Mouse (Mus musculus) kidney, embryonic 15.5 days (tissue): ENCODE measurements around the gene Sctr. TPM values are rescaled to one million over a fixed set of nuclear protein-coding genes. Genes with fewer than 3 reads are reported as not detected.
A peak's percentile ranks its signal among the peaks of the same experiment; 100 is the strongest.

Source experiments
- ATAC-seq: fragments of 200-750 bp; cut with Nextera tagmentation; replicated peaks from 2 replicates; pipeline ENCODE4 v1.8.0; 2017; ENCODE audit warnings: moderate TSS enrichment; ENCODE audit not compliant: low FRiP score
- H3K27ac ChIP-seq: fragments of 300-500 bp; sonication (generic); 2 replicates; pipeline ENCODE4 v1.5.1; 2015; ENCODE audit warnings: mild to moderate bottlenecking, inconsistent platforms
- H3K27me3 ChIP-seq: fragments of 300-500 bp; sonication (generic); 2 replicates; pipeline ENCODE4 v1.6.1; 2015; ENCODE audit warnings: inconsistent platforms
- H3K36me3 ChIP-seq: fragments of 300-500 bp; sonication (generic); 2 replicates; pipeline ENCODE4 v1.6.1; 2015; ENCODE audit warnings: inconsistent platforms
- H3K4me1 ChIP-seq: fragments of 300-500 bp; sonication (generic); 2 replicates; pipeline ENCODE4 v1.6.1; 2015; ENCODE audit warnings: inconsistent platforms
- H3K4me2 ChIP-seq: fragments of 300-500 bp; sonication (generic); 2 replicates; pipeline ENCODE4 v1.6.1; 2015; ENCODE audit warnings: moderate library complexity, mild to moderate bottlenecking, inconsistent platforms
- H3K4me3 ChIP-seq: fragments of 300-500 bp; sonication (generic); replicated peaks from 2 replicates; pipeline ENCODE4 v1.5.1; 2015; ENCODE audit warnings: mild to moderate bottlenecking, inconsistent platforms
- H3K9ac ChIP-seq: fragments of 300-500 bp; sonication (generic); 2 replicates; pipeline ENCODE4 v1.6.1; 2015; ENCODE audit warnings: mild to moderate bottlenecking, inconsistent platforms
- H3K9me3 ChIP-seq: fragments of 300-500 bp; sonication (generic); replicated peaks from 2 replicates; pipeline ENCODE4 v1.6.1; 2016; ENCODE audit warnings: inconsistent platforms
- WGBS: fragments of 180-500 bp; shearing (Covaris S2); methylation state at CpG from one replicate; pipeline ENCODE4 v1.1.7; 2015; ENCODE audit warnings: mixed read lengths; 5-methylcytosine and 5-hydroxymethylcytosine counted together
- polyA plus RNA-seq: library from polyadenylated mRNA; unstranded; fragments of >200 nt; fragmentation: Nextera tagmentation; extraction: Ambion mirVana; gene quantifications from 2 replicates; pipeline ENCODE4 v1.2.1, GENCODE M21; 2015

The Sctr gene
- polyA plus RNA-seq, 1 experiment from 2014 or later = 1.2 TPM

DNA sequence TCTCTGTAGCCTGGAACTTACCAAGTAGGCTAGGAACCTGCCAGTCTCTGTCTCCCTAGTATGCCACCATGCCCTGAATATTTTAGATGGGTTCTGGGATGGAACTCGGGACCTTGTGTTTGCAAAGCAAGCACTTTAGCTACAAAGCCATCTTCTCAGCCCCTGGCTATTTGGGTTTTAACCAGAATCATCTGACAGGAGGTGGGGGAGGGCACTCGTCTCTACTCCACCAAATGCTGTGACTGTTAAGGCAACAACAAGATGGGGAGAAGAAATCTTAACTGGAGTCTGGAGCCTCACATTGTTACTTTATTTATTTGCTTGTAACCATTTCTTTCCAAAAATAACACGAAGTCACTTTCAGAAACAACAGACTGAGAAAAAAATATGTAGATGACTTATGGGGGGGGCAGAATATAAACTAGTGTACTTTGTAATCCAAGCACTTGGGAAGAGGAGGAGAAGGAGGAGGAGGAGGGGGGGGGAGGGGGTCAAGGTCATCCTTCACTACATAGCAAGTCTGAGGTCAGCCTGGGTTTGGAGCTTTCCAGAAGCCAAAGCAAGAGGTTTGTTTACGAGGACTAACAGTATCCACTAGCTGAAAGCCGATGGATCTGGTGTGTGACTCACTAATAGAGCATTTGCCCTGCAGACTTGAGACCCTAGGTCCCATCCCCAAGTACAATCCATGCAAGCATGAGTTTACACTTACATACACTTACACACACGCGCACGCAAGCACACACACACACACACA is 51.2 kb downstream of the Sctr start:
- Histone ChIP-seq H3K4me1 (peaks cover 28% of the 10 kb centered on the region), H3K9me3 (no peaks in the 10 kb centered on the region), H3K9ac (no peak overlapping the region), H3K36me3 (no peaks in the 10 kb centered on the region), H3K4me3 (no peak overlapping the region), H3K27me3 (no peaks in the 10 kb centered on the region), H3K4me2 (no peak overlapping the region), H3K27ac (peak overlapping the region; percentile 73)
- WGBS = 58% methylated on average over 8 of the region's 8 CpGs
- peak; percentile 38 for ATAC-seq

DNA sequence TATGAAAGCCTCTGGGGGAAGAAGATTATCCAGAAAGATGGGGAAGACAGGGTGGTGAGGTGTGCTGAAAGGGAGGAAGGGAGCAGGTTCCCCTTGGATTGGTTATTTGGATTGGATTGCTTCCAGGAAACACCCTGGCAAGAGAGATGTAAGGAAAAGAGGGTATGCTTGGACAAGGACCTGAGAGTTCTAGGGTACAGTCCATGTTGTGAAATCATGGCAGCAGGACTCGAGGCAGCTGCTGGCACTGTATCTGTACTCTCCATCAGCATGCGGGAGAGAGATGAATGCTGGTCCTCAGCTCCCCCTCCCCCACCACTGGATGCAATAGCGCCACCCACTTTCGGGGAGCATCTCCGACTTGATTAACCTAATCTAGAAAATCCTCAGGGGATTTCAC is 54.0 kb downstream of the Sctr start:
- Histone ChIP-seq H3K36me3 (no peaks in the 10 kb centered on the region), H3K9ac (no peak overlapping the region), H3K4me1 (peaks cover 20% of the 10 kb centered on the region), H3K4me3 (no peak overlapping the region), H3K27ac (no peak overlapping the region), H3K4me2 (no peak overlapping the region), H3K27me3 (no peaks in the 10 kb centered on the region), H3K9me3 (no peaks in the 10 kb centered on the region)
- no peak for ATAC-seq
- WGBS = 79% methylated on average over 5 of the region's 5 CpGs

DNA sequence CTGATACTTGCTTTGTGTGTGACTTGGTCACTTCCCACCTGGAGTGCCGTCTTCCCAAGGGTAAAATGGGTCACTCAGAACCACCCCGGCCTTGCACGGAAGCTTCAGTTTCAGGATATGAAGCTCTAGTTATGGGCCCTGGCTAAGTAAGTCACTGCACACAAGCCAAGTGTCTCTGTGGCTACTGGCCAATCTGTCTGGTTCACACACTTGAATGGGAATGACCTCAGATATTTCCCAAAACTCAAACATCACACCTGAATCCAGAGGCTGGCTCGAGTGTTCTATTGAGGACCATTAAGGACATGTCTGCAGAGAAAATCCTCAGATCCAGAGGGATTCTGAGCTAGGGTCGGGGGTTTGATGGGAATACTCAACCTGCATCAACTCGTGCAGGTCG is 55.5 kb downstream of the Sctr start:
- H3K4me1 ChIP-seq = peaks cover 17% of the 10 kb centered on the region
- ATAC-seq = no peak
- no peak overlapping the region for H3K4me2 ChIP-seq
- no peak overlapping the region for H3K4me3 ChIP-seq
- no peak overlapping the region for H3K9ac ChIP-seq
- H3K27me3 ChIP-seq = no peaks in the 10 kb centered on the region
- no peak overlapping the region for H3K27ac ChIP-seq
- no peaks in the 10 kb centered on the region for H3K36me3 ChIP-seq
- WGBS = 90% methylated on average over 7 of the region's 7 CpGs
- H3K9me3 ChIP-seq = no peaks in the 10 kb centered on the region

DNA sequence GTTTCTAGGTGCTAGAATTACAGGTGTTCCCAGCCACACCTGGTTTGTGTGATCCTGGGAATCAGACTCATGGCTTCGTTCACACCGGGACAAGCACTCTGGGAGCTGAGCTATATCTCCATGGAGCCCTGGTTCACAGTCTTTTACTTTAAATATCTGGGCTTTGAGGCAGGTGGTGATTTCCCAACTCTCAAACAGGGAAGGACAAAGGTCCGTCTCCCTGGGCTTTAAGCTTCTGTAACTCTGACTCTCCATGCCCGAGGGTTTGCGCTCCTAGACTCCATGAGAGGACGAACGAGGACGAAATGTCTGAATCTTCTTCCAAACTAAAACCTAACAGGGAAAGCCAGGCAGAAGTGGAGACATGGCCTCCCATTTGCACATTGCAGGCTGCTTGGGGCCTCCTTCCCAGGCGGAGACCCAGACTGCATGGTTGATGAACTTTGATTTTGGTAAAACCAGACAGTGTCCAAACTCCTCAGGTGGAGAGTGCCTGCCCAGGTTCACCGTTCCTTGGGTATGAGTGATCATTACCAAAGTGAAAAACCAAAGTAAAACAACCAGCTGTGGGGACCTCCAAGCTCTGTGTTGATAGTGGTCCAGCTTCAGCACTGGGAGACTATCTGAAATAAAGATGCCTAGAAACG is 57.5 kb downstream of the Sctr start:
- H3K4me3 ChIP-seq = no peak overlapping the region
- no peak overlapping the region for H3K4me2 ChIP-seq
- peaks cover 8% of the 10 kb centered on the region for H3K36me3 ChIP-seq
- H3K27me3 ChIP-seq = no peaks in the 10 kb centered on the region
- ATAC-seq = no peak
- H3K9me3 ChIP-seq = no peaks in the 10 kb centered on the region
- 93% methylated on average over 11 of the region's 11 CpGs for WGBS
- H3K4me1 ChIP-seq = 0 out of 2 replicates have a peak, but pooled peaks cover 4% of the 10 kb centered on the region
- H3K27ac ChIP-seq = no peak overlapping the region
- H3K9ac ChIP-seq = no peak overlapping the region

DNA sequence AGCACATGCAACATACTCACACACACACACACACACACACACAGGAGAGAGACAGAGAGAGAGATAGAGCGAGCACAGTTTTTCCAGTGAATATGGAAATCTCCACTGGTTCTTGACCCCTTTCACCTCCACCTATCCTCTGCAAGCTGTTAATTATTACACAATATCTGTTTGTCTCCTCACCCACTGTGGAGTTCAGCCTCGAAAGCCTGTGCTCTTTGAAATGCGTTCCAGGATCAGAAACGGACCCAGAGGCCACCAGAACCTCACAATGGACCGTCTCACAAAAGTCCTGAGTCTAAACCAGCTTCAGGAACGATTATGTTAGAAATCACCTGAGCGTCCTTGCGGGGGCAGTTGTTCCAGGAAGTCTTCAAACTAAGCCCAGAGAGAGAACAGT is 59.5 kb downstream of the Sctr start:
- no peak overlapping the region for H3K9ac ChIP-seq
- H3K4me1 ChIP-seq = 0 out of 2 replicates have a peak, but pooled peaks cover 4% of the 10 kb centered on the region
- no peak for ATAC-seq
- no peak overlapping the region for H3K27ac ChIP-seq
- peaks cover 8% of the 10 kb centered on the region for H3K36me3 ChIP-seq
- H3K4me3 ChIP-seq = no peak overlapping the region
- no peak overlapping the region for H3K4me2 ChIP-seq
- 78% methylated on average over 8 of the region's 8 CpGs for WGBS
- no peaks in the 10 kb centered on the region for H3K9me3 ChIP-seq
- H3K27me3 ChIP-seq = no peaks in the 10 kb centered on the region

DNA sequence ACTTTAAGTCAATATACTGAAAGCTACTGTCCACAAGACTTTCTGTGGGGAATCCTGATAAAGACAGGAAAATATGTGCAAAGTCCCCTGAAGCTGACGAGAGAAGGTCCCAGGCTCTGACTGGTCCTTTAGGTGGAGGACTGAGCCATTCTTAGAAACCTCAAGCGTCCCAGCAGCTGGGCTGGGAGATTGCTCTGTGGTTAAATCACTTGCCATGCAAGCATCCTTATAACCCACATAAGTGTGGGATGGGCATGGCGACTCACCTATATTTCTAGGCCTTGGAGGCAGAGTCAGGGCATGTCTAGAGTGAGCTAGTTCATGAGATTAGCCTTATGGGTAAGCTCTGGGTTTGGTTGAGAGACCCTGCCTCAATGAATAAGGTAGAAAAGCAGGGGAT is 59.9 kb downstream of the Sctr start:
- Histone ChIP-seq H3K4me2 (no peak overlapping the region), H3K36me3 (peaks cover 8% of the 10 kb centered on the region), H3K27ac (no peak overlapping the region), H3K9me3 (no peaks in the 10 kb centered on the region), H3K4me1 (0 out of 2 replicates have a peak, but pooled peaks cover 4% of the 10 kb centered on the region), H3K4me3 (no peak overlapping the region), H3K9ac (no peak overlapping the region), H3K27me3 (no peaks in the 10 kb centered on the region)
- ATAC-seq = no peak
- 77% methylated on average over 3 of the region's 3 CpGs for WGBS

DNA sequence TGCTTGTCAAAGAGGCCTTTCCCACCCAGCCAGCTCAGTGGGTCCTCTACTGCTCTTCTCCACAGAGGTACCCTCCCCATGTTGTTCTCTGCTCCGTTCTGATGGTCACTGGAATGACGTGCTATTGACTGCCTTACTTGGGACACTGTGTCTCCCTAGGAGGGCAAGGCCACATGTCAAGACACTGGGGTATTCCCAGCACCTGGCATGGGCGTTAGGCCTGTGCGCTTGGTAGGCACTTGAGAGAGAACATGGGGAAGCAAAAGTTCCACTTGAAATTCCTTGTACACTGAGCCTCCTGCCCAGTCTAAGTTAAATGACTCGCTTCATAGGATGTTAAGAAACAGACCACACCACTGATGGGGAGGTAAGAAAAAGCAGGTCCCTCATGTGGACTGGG is 62.4 kb downstream of the Sctr start:
- H3K4me3 ChIP-seq = no peak overlapping the region
- peaks cover 8% of the 10 kb centered on the region for H3K36me3 ChIP-seq
- no peak overlapping the region for H3K9ac ChIP-seq
- H3K4me2 ChIP-seq = no peak overlapping the region
- H3K27me3 ChIP-seq = no peaks in the 10 kb centered on the region
- H3K4me1 ChIP-seq = peaks cover 20% of the 10 kb centered on the region
- no peak for ATAC-seq
- no peak overlapping the region for H3K27ac ChIP-seq
- no peaks in the 10 kb centered on the region for H3K9me3 ChIP-seq
- 88% methylated on average over 5 of the region's 5 CpGs for WGBS

DNA sequence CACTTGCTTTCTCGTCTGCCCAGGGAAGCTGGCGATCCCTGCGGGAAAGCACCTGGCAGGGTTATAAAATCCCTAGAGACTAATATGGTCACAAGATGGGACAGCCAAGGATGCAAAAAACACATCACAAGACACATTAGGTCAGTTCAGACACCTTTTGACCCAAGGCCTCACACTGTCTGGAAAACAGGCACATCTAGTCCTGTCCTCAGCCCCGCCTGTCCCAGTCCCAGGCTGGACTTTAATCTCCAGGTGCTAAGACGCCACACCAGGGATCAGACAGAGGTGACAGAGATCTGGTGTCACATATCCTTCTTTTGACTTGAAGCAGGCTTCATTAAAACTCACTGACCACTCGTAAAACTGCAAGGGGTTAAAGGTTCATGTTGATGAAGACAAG is 63.5 kb downstream of the Sctr start:
- Histone ChIP-seq H3K9ac (no peak overlapping the region), H3K27me3 (no peaks in the 10 kb centered on the region), H3K9me3 (no peaks in the 10 kb centered on the region), H3K4me1 (peaks cover 31% of the 10 kb centered on the region), H3K36me3 (peaks cover 8% of the 10 kb centered on the region), H3K27ac (no peak overlapping the region), H3K4me3 (no peak overlapping the region), H3K4me2 (no peak overlapping the region)
- no peak for ATAC-seq
- 48% methylated on average over 6 of the region's 6 CpGs for WGBS

DNA sequence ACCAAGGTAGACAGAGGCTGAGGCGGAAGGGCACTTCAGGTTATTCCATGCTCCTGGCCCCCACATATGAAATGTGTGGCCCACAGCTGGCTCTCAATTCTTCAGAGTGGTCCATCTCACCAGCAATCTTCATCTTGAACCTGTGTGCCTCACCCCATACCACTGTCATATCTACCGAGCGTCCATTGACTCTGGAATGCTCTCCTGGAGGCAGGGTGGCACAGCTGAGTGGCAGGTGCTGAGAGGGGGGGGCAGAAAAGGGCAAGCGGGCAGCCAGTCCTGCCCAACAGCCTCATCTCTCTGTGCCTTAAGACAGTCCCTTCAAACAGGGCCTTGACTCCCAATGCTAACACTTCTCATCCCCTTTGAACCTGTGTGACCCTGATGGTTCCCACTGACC is 64.4 kb downstream of the Sctr start:
- H3K4me3 ChIP-seq = no peak overlapping the region
- ATAC-seq = no peak
- no peaks in the 10 kb centered on the region for H3K27me3 ChIP-seq
- no peak overlapping the region for H3K27ac ChIP-seq
- peaks cover 28% of the 10 kb centered on the region for H3K4me1 ChIP-seq
- H3K9ac ChIP-seq = no peak overlapping the region
- WGBS = 88% methylated on average over 4 of the region's 4 CpGs
- no peaks in the 10 kb centered on the region for H3K9me3 ChIP-seq
- H3K36me3 ChIP-seq = peaks cover 8% of the 10 kb centered on the region
- H3K4me2 ChIP-seq = peak overlapping the region; percentile 85; the same call in 1 of the 2 replicates

DNA sequence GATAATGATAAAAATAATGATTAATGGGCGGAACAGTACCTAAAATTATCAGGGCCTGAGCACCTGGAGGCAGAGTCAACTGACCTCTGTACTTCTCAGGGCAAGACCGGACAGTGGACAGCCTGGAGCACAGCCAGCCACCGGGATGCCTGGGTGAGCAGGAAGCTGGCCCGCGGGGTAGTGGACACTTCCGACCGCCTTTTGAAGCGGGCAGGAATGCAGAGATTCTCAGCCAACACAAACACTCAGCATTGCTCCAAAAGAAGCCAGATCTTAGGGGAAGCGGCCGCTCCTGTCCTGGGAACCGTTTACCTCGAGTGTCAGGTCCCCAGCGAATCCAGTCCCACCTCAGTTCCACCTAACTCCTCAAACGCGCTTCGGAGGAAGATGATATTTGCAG is 66.2 kb downstream of the Sctr start:
- Histone ChIP-seq H3K4me3 (peak overlapping the region; percentile 45), H3K36me3 (0 out of 2 replicates have a peak, but pooled peaks cover 2% of the 10 kb centered on the region), H3K9me3 (no peaks in the 10 kb centered on the region), H3K4me1 (peaks cover 29% of the 10 kb centered on the region), H3K27me3 (no peaks in the 10 kb centered on the region), H3K9ac (peak overlapping the region; percentile 39), H3K4me2 (peak overlapping the region; percentile 85), H3K27ac (peak overlapping the region; percentile 85)
- WGBS = 5% methylated on average over 16 of the region's 16 CpGs
- ATAC-seq = no peak

DNA sequence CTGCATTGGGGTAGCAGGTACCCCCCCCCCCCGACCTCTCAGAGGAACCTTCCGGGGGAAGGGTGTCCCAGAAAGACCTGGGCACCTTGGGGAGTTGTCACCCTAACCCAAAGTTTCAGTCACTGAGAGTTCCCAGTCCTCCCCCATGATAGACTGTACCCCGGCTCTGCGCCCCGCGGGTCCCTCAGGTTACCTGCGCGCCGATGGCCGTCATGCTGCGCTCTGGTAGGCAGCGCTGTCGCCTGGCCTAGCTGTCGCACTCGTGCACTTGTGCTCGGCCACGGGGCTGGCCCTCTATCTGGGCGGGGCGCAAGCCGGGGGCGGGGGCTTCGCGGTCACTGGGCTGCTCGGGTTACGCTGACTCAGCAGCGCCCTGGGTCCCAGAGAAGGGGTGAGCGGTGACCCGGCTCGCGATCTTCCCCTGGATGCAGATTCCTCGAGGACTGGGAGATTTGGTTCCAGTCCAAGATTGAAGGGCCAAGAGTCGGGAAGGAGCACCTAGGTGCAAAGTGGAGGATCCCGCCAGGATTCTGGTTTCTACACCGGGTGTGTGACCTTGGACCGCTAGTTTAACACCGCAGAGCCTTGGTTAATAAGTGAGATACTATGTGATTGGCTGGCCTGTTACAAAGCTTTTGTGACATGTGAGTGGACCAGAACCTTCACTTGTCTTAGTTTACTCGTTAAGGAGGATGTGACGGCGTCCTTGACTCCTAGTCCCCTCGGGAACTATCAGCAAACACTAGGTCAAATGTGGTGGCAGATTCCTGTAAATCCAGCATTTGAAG is 67.0 kb downstream of the Sctr start, which contains the start of gene Tmem37:
Gene Tmem37 (minus strand): TSS at position 556 of the 788 bp plus-strand sequence.
- Histone ChIP-seq H3K27ac (peak within 1 kb of the TSS; percentile 85), H3K4me2 (peak within 1 kb of the TSS; percentile 85), H3K4me1 (peaks cover 34% of the 10 kb centered on the region), H3K9me3 (no peaks in the 10 kb centered on the region), H3K9ac (peak within 1 kb of the TSS; percentile 39), H3K27me3 (no peaks in the 10 kb centered on the region), H3K4me3 (peak within 1 kb of the TSS; percentile 45), H3K36me3 (no peaks in the 10 kb centered on the region)
- ATAC-seq = peak; percentile 89
- WGBS = 2% methylated on average over 40 of the region's 40 CpGs

DNA sequence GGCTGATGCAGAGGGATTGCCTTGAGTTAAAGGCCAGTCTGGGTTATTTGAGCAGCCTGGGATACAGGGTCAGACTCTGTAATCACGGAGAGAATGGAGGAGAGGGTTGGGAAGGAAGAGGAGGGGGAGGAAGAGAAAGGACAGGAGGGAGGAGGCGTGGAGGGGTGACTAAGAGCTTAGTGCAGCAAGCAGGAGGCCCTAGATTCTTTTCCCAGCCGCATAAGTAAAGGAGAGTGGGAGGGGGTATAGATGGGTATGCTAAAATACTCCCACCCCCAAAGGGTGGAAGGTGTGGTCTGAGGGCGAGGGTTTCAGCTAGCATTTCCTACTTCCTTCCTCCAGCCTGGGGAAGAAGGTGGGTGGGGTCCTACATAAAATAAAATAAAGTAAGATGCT is 67.6 kb downstream of the Sctr start:
- peak; percentile 31 for ATAC-seq
- no peak overlapping the region for H3K9ac ChIP-seq

More for the DNA sequence above, 67.6 kb downstream of the Sctr start:
- Histone ChIP-seq H3K4me3 (peak overlapping the region; percentile 45), H3K9me3 (no peaks in the 10 kb centered on the region), H3K4me2 (peak overlapping the region; percentile 85), H3K36me3 (no peaks in the 10 kb centered on the region), H3K4me1 (peaks cover 34% of the 10 kb centered on the region), H3K27ac (peak overlapping the region; percentile 85), H3K27me3 (no peaks in the 10 kb centered on the region)
- 10% methylated on average over 4 of the region's 4 CpGs for WGBS
